Mouse (Mus musculus) spleen, postnatal 14 days (tissue): ENCODE results near the gene Thsd4.

Source experiments
- DNase-seq, 2 experiments: peaks; one replicate each; pipeline ENCODE4 v3.0.0; 2021 to 2022; ENCODE audit warnings: low spot score in 2 of 2

Thsd4 gene

DNA sequence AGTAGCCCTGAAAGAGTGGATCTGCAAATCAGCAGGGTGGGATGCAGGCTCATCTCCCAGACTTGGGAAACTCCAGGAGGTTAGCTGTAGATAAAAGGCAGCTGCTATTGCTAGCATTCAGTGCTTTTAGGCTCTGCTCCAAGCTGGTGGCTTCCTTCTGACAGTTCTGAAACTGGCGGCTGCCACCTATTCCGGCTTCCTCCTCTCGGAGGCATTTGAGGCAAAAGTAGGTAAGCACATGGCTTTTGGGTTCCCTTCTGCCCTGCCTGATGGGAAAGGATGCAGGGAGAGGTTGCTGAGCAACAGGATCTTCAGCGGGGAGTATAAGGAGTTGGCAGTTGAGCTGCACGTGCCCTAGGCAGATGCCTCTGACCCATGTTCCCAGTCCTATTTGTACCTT is 65.2 kb downstream of the Thsd4 start:
- DNase-seq = no peak

DNA sequence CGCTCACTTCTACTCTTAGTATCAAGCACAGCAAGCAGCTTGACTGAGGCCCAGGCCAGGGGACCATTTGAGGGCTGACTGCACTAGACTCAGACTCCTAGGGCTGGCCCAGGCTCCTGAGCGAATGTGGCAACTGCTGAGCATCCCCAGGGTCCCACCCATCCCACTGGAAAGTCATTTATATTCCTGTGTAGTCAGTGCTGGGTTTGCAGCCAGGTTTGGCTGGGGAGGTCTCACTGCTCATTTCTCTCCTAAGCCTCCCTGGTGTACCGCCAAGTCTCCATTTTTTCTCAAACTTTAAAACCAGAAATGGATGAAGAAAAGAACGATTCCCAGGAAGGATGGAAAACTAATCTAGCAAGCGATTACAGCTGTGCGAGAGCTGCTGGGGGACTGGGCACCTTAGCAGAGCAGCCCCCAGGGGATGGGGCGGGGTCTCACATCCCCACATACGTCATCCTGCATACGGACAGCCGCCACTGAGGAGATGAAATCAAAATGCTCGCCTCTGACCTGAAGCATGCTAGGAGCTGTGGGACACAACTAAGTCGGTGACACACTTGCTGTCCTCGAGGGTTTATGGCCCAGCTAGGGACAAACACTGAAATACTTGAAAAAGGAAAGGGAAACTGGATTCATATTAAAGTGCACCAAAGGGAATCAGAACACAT is 67.3 kb downstream of the Thsd4 start:
- no peak for DNase-seq

DNA sequence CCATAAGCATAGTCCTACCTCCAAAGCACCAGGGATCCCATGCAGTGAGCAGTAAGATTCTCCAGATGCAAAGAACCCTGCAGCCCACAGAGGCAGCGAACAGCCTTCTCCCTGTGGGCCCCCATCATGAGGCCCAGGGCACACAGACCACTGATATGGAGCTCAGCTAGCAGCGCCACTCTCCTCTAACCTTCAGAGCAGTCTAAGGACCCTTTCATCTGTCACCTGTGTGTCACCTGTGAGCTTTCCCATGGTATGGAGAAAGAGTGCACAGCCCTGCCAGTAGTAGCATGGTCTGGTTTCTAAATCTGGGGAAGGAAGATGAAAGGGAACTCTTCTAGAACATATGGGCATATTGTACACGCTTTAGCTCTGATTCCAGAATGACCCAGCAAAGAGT is 72.3 kb downstream of the Thsd4 start:
- DNase-seq = no peak

DNA sequence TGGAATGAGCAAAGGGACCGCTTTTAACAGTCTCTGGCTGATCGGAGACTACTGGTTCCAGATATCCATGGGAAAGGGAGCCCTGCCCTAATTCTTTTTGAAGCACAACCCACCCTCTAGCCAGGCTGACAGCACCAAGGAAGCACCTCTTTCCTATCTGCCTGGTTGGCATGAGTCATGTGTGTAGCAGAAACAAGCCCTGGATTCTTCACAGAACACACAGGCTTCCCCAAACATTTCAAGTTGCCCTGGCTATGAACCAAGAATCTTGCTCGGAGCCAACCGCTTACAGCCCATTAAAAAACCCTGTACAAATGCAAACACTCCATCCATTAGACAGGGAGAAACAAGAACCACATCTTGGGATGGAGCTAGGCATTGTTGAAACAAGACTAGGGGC is 76.0 kb downstream of the Thsd4 start:
- DNase-seq = no peak

DNA sequence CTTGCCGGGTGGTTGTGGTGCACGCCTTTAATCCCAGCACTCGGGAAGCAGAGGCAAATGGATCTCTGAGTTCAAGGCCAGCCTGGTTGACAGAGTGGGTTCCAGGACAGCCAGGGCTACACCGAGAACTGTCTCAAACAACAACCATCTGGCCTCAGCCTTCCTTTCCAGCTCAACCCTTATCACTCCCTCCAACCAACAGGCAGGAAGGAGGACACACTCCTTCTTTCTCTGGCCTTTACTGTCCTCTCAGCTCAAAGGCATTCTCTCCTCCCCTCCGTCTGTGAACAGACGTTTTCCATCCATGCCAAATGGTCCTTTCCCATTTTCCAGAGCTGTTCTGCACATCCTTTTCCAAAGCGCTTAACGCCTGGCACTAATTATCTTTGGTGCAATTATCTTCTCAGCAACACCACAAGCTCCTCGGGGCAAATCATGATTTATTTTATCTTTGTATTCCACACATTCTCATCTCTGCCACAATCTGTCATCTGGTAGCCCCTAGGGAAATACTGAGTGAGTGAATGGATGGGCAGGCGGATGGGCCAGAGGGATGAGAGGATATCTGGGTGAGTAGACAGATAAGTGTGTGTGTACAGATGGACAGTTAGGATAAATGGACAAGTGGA is 80.5 kb downstream of the Thsd4 start:
- no peak for DNase-seq

DNA sequence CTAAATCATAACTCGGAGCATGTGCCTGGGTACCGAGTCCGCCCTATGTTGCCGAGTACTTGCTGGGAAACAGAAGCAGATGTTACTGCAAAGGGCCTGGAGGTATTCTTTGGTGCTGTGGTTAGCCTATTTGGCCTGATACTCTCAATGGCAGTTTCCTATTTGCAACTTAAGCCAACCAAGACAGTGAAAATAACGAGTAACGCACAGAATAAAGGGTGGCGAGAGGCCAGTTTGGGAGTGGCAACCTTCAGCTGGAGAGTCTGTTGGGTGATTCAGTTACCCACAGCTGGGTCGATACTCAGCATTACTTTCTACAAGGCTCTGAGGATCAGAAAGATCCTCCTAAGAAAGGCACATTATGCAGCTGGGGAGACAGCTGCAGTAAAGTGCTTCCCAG is 81.3 kb downstream of the Thsd4 start:
- no peak for DNase-seq

DNA sequence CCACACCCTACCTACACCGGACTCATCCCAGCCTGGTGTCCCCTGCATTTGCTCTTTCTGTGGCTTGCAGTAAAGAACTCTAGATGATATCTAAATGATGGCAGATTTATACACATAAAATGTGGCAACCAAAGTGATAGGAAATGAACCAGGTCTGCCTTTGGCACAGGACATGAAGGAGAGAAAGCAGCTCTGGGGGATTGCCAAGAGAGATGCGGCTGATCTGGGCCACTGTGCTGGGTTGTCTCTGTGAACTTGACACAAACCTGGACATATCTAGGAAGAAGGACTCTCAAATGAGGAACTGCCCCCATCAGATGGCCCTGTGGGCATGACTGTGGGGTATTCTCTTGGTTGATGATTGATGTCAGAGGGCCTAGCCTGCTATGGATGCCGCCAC is 85.6 kb downstream of the Thsd4 start:
- no peak for DNase-seq

DNA sequence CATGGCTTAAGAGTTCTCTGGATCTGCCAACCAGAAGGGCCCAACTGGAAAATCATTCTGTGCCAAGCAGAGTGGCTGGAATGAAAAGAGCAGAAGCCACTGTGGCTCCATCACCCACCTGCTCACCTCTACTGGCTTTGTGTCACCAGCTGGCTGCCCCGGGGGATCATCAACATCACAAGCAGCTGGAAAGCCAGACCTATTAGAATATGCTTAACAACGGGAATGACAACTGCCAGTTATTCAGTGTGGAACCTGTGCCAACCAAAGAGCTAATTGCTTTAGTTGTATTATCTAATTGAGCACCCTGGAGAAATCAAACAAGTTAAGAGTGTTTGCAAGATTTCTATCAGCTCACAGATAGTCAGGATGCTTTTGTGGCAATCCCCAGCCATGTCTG is 87.8 kb downstream of the Thsd4 start:
- DNase-seq = no peak

DNA sequence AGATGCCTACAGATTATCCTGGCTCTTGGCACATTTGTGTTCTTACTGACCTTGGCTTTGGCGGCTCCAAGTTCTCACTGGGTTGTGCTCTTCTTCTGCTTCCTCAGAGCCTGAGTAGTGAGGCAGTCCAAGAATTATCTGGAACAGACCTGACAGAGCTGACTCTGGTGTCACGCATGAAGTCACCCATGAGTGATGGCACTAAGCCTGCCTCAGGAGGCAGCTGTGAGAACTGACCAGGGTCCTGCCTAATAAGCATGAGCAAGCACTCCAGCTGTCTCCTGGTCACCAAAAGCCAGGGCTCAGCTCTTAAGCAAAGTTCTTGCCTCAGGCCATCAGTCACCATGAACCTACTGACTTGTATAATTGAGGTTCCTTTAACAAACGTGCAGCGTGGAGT is 89.9 kb downstream of the Thsd4 start:
- DNase-seq = no peak

DNA sequence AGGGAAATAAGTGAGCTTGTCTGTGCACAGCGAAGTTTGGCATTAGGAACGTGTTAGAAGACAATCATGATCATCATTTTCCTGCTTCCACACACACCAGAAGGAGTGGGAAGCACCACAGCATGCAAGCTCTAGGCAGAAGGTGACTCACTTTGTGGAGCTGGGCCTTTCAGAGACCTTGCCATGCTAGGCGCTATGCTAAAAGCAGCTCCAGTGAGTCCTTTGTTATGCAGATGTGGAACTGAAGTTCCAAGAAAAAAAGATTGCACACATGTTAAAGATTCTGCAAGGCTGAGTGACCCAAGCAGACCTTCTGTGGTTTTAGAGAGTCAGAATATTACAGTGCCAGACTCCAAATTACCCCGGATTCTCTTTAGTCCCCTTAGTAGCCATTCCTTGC is 91.8 kb downstream of the Thsd4 start:
- DNase-seq = no peak

DNA sequence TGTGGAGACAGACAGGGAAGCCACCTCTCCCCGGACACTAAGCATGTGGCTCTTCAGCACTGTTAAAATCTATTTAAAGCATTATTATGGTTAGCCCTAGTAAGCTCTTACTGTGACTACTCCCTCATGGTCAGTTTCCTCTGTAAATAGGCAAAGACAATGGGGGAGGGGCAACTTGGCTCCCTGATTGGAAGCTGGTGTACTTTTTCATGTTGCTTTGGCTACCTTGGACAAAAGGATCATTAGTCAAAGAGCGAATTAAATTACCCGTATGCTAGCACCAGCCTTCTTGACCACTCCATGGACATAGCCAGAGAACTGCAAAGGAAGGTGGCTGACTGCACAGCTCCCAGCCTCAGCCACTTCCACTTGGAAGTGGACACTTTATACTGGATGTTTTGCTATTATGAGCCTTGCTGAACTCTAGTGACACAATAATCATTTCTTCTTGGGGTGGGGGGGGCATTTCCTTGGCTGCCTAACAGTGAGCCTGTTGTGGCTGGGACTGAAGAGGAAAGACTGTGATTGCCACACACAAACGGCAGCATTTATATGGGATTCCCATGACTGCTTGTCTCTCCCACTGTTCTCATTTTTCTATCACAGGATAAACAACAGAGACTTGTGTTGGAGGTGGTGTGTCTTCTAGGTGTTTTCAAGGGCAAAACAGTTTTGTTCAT is 107.6 kb downstream of the Thsd4 start:
- no peak for DNase-seq

DNA sequence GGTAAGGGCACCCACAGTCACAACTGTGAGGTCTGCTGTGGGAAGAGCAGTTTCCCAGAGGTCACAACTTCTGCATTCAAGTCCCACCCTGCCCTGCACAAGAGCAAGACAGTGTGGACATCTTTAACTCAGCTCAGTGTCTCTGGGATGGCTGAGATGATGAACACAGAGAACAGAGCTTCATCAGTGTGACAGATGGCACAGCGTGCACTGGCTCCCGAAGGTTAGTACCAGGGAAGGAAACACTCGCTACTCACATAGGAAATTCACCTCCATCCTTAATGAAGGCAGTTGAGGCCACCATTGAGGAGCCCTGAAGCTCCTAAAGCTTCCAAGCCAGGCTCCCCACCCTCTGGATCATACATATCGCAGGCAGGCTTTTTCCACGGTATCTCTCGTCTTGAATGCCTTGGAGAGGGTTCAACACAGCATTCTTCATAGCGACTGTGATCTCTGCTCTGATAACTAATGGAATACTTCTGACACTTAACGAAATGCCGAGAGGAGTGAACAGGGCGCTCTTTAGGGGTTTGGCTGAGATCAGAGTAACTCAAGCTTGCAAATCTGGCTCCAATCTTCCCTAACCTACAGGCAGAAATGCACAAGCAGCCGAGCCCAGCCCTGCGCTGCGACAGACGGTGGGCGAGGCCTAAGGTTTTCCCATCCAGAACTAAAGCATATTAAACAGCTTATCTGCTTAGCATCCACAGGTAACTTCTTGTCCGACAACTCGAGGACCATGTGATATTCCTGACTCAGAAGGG is 110.8 kb downstream of the Thsd4 start:
- no peak for DNase-seq

DNA sequence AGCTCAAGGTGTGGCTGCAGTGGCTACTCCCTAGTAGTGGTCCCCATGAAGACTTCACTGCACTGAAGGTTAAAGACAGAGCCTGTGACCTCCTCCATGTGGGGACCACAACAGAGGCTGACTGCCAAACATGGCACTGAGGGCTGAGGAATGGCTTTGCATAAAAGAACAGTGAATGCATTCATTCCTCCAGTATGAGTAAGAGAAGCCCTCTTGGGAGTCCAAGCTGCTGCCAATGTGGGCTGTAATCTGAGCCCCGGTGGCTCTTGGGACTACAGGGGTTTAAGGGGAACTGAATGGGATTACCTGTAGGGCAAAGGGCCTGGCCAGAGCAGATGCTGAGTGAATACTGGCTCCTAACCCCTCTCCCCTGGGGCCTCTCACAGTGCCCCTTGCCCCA is 114.5 kb downstream of the Thsd4 start:
- DNase-seq = no peak

DNA sequence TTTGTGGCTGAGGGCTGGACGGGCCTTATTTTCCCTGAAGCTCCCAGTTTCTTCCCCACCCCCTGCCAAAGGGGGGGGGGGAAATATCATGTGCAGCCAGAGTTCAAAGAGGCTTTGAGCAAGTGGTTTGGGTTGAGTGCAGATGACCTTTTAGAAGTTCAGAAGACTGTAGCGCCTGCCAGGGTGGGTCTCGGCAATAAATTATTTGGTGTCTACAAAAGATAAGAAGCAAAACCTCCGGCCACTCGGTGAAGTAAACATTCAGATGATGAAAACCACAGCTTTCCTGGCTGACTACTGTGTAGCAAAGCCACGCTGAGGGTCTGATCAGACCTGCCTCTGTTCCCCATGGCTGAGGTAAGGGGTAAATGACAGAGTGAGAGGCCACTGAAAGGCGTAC is 116.1 kb downstream of the Thsd4 start:
- no peak for DNase-seq

DNA sequence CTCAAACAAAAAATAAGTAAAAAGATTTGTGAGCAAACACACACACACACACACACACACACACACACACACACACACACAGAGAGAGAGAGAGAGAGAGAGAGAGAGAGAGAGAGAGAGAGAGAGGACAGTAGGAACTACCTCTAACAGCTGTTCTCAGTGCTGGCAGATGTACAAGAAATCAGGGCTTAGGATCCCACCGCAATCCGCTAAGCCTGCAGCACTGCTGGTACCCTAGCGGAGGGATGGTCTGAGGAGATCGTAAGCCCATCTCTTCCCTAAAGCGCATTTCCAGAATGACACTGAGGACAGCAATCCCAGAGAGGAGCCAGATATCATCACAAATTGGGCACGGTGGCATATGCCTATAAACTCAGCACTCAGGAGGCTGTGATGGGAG is 119.2 kb downstream of the Thsd4 start:
- no peak for DNase-seq

DNA sequence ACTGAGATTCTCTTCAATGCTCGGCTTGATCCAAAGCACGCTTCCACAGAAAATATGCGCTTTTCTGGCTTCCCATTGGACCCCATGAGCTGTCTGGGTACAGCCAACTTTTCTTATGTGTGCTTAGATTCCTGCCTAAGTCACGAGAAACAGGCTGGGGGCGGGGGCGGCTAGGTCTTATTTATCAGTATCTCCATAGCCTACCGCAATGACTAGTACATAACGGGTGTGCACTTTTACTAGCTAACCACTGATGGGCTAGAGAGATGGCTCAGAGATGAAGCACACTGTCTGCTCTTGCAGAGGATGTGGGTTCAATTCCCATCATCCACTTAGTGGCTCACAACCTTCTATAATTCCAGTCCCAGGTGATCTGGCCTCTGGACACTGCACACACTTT is 121.8 kb downstream of the Thsd4 start:
- no peak for DNase-seq

DNA sequence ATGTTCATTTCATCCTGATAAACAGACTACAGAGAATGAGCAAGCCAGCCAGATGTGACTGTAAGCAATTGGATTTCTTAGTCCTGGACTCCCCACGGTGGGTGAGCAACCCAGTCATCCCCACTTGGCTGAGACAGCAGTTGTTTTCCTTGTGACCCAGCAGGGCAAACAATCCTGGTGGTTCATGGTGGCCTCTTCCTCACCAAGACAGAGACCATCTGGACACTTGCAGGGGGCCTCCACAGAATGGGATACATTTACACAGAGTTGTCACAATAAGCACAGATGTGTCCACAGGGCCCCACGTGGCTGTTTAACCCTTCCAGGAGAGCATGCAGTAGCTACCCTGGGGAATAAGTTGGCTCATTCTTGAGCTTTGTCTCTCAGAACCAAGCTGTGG is 123.8 kb downstream of the Thsd4 start:
- DNase-seq = no peak

DNA sequence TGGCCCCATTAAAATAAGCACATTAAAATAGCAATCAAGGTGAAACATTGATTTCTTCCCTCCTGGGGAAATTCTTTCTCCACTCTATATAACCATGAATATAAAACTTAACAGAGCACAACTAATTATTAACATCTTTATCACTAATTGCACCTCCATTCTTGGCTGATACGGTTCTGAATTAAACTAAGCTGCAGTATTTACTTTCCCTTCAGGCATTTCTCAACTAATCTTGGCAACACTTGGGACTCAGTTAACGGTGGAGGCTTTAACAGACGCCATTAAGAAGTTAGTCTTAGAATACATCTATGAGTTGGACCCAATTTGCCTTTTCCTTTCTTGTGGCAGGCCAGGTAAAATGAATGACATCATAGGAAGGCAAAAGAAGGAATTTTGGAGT is 125.8 kb downstream of the Thsd4 start:
- DNase-seq = no peak

DNA sequence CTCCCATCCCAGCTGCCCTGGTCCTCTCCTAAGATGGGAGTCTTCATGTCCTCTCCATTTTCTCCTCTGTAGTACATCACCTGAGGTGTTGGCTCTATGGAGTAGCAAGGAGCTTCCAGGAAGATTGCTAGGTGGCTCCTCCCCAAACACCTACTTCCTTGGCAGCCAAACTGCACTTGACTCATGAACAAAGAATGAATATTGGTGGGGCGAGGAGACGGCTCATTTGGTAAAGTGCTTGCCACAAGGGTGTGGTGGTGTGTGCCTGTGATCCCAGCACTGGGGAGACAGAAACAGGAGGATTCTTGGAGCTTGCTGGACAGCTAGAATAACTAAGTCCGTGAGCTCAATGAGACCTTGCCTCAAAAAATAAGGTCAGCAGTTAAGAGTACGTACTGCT is 128.9 kb downstream of the Thsd4 start:
- DNase-seq = no peak

DNA sequence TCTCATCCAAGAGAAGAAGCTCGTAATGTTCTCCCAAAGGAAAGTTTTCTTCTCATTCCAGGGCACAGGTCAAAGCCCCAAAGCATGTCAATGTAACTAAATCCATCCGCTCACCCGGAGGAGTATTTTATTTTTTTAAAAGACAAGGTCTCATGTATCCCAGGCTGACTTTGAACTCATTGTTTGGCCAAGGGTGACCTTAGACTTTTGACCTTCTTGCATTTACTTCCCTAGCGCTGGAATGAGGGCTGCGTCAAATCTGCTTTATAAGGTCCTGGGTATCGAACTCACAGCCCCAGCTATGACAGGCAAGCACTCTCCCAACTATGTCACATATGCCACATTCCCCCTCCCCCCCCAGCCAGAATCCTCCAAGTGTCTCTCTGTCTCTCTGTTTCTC is 137.1 kb downstream of the Thsd4 start:
- no peak for DNase-seq

DNA sequence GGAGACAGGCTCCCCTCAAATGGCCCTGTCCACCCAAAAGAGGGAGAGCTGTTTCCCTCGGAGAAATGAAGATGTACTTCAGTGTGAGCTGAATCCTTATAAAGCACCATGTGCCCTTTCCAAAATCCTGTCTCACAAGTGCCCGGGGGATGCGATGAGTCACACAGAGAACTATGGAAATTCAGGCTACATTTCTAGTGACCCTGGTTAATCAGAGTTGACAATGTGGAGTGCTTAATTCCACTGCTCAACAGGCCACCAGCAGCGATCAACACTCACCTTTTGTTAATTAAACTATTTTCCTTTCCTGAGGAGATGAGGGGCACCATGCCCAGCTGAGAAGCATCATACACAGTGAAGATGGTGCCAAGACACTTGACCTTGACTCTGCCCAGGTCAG is 138.9 kb downstream of the Thsd4 start:
- DNase-seq = no peak

DNA sequence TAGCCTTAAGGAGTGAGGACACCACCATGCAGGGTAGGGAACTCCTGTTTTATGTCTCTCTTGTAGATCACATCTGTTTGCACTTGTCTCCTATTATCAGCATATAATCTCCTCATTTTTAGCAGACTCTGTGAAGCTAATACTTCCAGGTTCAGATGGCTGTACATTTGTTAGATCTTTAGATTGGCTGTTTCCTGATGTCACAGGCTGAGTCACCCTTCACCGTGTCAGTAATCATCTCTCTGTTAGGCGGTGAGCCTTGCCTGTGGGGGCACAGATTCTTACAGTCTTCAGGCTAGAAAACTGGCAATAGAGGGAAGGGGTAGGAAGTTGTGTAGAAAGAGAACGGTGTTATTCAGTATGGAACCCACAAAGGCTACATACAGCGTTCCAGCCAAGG is 139.3 kb downstream of the Thsd4 start:
- DNase-seq = no peak

DNA sequence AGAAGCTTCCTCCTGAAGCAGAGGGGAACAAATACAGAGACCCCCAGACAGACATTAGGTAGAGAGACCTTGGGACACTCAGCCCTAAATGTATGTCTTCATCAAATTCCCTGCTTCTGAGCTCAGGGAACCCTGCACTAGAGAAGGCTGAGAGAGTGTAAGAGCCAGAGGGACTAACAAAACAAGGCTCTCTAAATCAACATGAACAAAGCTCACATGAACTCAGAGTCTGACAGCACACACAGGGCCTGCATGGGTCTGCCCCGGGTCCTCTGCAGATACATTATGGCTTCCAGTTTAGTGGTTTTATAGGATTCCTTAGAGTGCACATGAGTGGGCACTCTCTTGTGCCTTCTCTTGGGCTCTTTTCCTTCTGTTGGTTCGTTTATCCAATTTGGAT is 140.8 kb downstream of the Thsd4 start:
- no peak for DNase-seq
